Mouse (Mus musculus): ENCODE measurements around the gene Nepro. TPM values are rescaled to one million over a fixed set of nuclear protein-coding genes. Genes with fewer than 3 reads are reported as not detected.

Nepro gene
- polyA plus RNA-seq, 1 experiment from 2014 or later = 7.6 TPM

GRCm38 (mm10) chr16:44742753-44743152 lies 18.7 kb downstream of the Nepro start:
- Histone ChIP-seq H3K9ac (ENCODE audit: low read length) (no peak overlapping the region), H3K4me3 (replicated peaks; ENCODE audit: low read length) (no peak overlapping the region), H3K9me3 (replicated peaks; ENCODE audit: control insufficient read depth, low read length) (no peaks in the 10 kb centered on the region), H3K27me3 (ENCODE audit: control insufficient read depth, insufficient read depth, low read length) (no peaks in the 10 kb centered on the region), H3K4me2 (ENCODE audit: low read depth, low read length) (no peak overlapping the region), H3K27ac (ENCODE audit: low read length) (no peak overlapping the region), H3K4me1 (ENCODE audit: control insufficient read depth, insufficient read depth, low read length) (peaks cover 3% of the 10 kb centered on the region), H3K36me3 (ENCODE audit: control insufficient read depth, insufficient read depth, low read length) (peaks cover 3% of the 10 kb centered on the region)
- 85% methylated on average over 1 of the region's 1 CpGs for WGBS
- no peak for ATAC-seq (ENCODE audit: insufficient read depth, low FRiP score)

DNA sequence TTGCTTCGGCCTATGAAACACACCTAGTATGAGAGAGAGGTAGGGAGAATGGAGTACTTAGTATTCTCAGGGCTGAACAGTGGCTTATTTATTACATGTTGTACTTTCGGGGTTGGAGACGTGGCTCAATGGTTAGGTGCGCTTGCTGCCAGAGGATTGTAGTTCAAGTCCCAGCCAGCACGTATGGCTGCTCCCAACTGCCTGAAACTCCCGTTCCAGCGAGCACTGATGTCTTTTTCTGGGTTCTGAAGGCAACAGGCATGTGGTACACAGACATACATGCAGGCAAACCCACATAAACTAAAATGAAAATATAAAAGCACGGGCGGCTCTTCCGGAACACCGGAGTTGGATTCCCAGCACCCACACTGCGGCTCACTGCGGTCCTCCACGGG lies 21.4 kb downstream of the Nepro start:
- H3K4me2 ChIP-seq (ENCODE audit: low read depth, low read length) = peak overlapping the region; percentile 77
- H3K9ac ChIP-seq (ENCODE audit: low read length) = peak overlapping the region; percentile 88
- H3K27me3 ChIP-seq (ENCODE audit: control insufficient read depth, insufficient read depth, low read length) = no peaks in the 10 kb centered on the region
- H3K27ac ChIP-seq (ENCODE audit: low read length) = peak overlapping the region; percentile 98
- 6% methylated on average over 14 of the region's 14 CpGs for WGBS
- ATAC-seq (ENCODE audit: insufficient read depth, low FRiP score) = no peak
- H3K9me3 ChIP-seq (replicated peaks; ENCODE audit: control insufficient read depth, low read length) = no peaks in the 10 kb centered on the region
- peak overlapping the region; percentile 76 for H3K4me3 ChIP-seq (replicated peaks; ENCODE audit: low read length)
- no peaks in the 10 kb centered on the region for H3K36me3 ChIP-seq (ENCODE audit: control insufficient read depth, insufficient read depth, low read length)
- peaks cover 3% of the 10 kb centered on the region for H3K4me1 ChIP-seq (ENCODE audit: control insufficient read depth, insufficient read depth, low read length)

DNA sequence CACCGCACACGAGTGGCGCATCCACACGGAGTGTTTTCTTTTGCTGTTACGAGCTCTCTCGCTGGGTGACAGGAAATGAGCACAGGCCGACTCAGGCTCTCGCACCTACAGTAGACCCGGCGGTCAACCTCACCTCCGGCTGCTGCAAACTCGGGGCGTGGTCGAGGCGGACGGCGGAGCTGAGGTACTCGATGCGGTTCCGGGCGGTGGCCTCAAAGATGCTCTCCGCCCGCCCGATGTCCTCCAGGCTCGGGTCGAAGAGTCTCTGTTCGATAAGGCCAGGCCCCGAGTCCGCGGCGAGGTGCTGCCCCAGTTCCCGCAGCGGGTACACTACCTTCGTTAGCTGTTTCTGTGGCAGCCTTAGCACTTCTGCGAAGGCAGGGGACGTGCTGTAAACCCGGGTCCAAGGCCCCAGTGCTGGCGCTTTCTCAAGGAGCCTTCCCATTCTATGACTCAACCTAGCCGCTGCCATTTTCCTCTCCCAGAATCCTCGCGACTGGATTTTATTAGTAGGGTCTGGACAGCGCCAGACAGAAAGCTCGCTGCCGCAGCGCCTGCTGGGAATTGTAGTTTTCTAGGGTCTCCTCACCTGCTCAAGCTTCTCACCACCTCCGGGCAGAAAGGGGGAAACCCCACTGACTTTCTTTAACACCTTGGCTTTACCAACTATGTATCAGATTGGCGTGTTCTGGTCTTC lies 21.9 kb downstream of the Nepro start, which contains the start of gene Gtpbp8:
TSS of gene Gtpbp8 (minus strand) at position 498 of the 697 bp plus-strand sequence.
- WGBS = under 1% methylated on average over 47 of the region's 47 CpGs

GRCm38 (mm10) chr16:44748007-44748406 lies 23.9 kb downstream of the Nepro start:
- Histone ChIP-seq H3K4me1 (ENCODE audit: control insufficient read depth, insufficient read depth, low read length) (peaks cover 3% of the 10 kb centered on the region), H3K4me2 (ENCODE audit: low read depth, low read length) (no peak overlapping the region)

More for the DNA sequence above, 21.9 kb downstream of the Nepro start, which contains the start of gene Gtpbp8:
- Histone ChIP-seq H3K27me3 (ENCODE audit: control insufficient read depth, insufficient read depth, low read length) (no peaks in the 10 kb centered on the region), H3K9ac (ENCODE audit: low read length) (peak within 1 kb of the TSS; percentile 88), H3K27ac (ENCODE audit: low read length) (peak within 1 kb of the TSS; percentile 98), H3K4me3 (replicated peaks; ENCODE audit: low read length) (peak within 1 kb of the TSS; percentile 76), H3K36me3 (ENCODE audit: control insufficient read depth, insufficient read depth, low read length) (no peaks in the 10 kb centered on the region), H3K9me3 (replicated peaks; ENCODE audit: control insufficient read depth, low read length) (no peaks in the 10 kb centered on the region), H3K4me1 (ENCODE audit: control insufficient read depth, insufficient read depth, low read length) (peaks cover 3% of the 10 kb centered on the region), H3K4me2 (ENCODE audit: low read depth, low read length) (peak within 1 kb of the TSS; percentile 77)
- peak; percentile 95 for ATAC-seq (ENCODE audit: insufficient read depth, low FRiP score)

DNA sequence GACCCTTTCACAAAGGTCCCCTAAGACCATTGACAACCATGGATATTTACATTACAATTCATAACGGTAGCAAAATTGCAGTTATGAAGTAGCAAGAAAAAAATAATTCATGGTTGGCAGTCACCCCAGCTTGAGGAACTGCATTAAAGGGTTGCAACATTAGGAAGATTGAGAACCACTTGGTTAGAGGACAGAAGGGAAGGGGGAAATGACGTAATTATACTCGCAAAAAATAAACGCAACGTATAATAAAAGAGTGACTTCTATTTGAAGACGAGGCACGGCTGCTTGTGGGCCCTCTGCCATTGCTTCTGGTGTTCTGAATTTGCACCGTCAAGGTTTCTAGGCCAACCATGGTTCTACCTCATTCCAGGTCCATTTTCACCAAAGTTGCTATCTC lies 33.6 kb downstream of the Nepro start:
- H3K27ac ChIP-seq (ENCODE audit: low read length) = no peak overlapping the region
- H3K27me3 ChIP-seq (ENCODE audit: control insufficient read depth, insufficient read depth, low read length) = no peaks in the 10 kb centered on the region
- no peak overlapping the region for H3K9ac ChIP-seq (ENCODE audit: low read length)
- H3K4me2 ChIP-seq (ENCODE audit: low read depth, low read length) = no peak overlapping the region
- H3K9me3 ChIP-seq (replicated peaks; ENCODE audit: control insufficient read depth, low read length) = no peaks in the 10 kb centered on the region
- WGBS = 66% methylated on average over 8 of the region's 8 CpGs
- no peak for ATAC-seq (ENCODE audit: insufficient read depth, low FRiP score)
- H3K4me1 ChIP-seq (ENCODE audit: control insufficient read depth, insufficient read depth, low read length) = no peaks in the 10 kb centered on the region
- no peaks in the 10 kb centered on the region for H3K36me3 ChIP-seq (ENCODE audit: control insufficient read depth, insufficient read depth, low read length)
- no peak overlapping the region for H3K4me3 ChIP-seq (replicated peaks; ENCODE audit: low read length)

More at GRCm38 (mm10) chr16:44748007-44748406, 23.9 kb downstream of the Nepro start:
- Histone ChIP-seq H3K27ac (ENCODE audit: low read length) (no peak overlapping the region), H3K9ac (ENCODE audit: low read length) (no peak overlapping the region), H3K4me3 (replicated peaks; ENCODE audit: low read length) (no peak overlapping the region), H3K9me3 (replicated peaks; ENCODE audit: control insufficient read depth, low read length) (no peaks in the 10 kb centered on the region), H3K36me3 (ENCODE audit: control insufficient read depth, insufficient read depth, low read length) (no peaks in the 10 kb centered on the region), H3K27me3 (ENCODE audit: control insufficient read depth, insufficient read depth, low read length) (no peaks in the 10 kb centered on the region)
- no peak for ATAC-seq (ENCODE audit: insufficient read depth, low FRiP score)
- WGBS = 57% methylated on average over 3 of the region's 3 CpGs

DNA sequence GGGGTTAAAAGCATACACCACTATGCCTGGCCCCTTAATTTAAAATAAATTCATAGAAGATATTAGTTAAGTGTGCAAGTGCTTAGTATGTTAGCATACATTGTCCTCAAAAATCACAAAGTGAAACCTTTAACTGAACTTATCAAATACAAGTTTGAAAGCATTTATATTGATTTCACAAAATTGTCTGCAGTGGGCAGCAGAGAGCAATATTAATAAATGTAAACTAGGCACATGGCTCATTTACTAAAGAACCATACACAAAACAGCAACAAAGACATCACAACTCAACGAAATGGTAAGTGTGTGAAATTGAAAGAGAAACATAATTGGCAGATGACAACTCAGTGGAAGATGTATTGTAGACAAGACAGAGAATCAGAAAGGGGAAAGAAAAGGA lies 37.7 kb downstream of the Nepro start:
- 50% methylated on average over 1 of the region's 1 CpGs for WGBS
- no peak for ATAC-seq (ENCODE audit: insufficient read depth, low FRiP score)
- no peak overlapping the region for H3K4me3 ChIP-seq (replicated peaks; ENCODE audit: low read length)
- no peaks in the 10 kb centered on the region for H3K4me1 ChIP-seq (ENCODE audit: control insufficient read depth, insufficient read depth, low read length)
- H3K27ac ChIP-seq (ENCODE audit: low read length) = no peak overlapping the region
- no peaks in the 10 kb centered on the region for H3K9me3 ChIP-seq (replicated peaks; ENCODE audit: control insufficient read depth, low read length)
- no peak overlapping the region for H3K9ac ChIP-seq (ENCODE audit: low read length)
- no peaks in the 10 kb centered on the region for H3K36me3 ChIP-seq (ENCODE audit: control insufficient read depth, insufficient read depth, low read length)
- no peaks in the 10 kb centered on the region for H3K27me3 ChIP-seq (ENCODE audit: control insufficient read depth, insufficient read depth, low read length)
- H3K4me2 ChIP-seq (ENCODE audit: low read depth, low read length) = no peak overlapping the region

DNA sequence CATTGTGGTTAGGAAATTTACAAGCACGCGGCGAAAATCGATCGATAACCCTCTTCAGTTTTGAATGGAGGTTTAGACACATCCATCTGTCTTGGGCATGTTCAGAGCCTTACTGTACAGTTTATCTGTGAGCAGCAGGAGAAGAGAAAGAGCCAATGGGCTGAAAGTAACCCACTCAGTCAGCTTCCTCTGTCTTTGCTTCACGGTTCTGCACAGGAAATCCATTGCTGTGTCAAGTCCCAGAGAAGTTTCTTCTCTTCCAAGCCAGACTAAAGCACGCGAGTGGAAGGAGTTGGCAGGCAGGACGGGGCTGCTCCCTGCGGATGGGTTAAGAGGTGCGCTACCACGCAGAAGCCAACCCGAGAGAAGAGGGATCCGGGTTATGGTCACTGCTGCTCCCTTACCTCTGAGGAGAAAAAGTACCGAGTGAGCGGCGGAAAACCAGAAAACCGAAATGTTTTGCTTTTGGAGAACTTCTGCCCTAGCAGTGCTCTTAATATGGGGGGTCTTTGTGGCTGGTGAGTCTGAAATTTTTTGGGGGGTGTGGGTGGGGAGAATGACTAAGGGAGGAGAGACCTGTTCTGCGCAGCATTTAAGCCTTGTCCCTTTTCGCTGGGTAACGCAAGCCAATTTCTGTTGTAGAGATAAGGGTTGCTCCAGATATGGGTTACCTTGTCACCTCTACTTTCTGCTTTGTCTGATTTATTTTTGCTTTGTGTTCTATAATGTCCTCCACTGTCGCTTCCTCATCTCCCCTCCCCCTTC lies 41.6 kb downstream of the Nepro start, which contains the start of gene Cd200r1:
TSS of gene Cd200r1 (plus strand) at position 182 of the 765 bp plus-strand sequence.
- H3K36me3 ChIP-seq (ENCODE audit: control insufficient read depth, insufficient read depth, low read length) = no peaks in the 10 kb centered on the region
- no peaks in the 10 kb centered on the region for H3K4me1 ChIP-seq (ENCODE audit: control insufficient read depth, insufficient read depth, low read length)
- ATAC-seq (ENCODE audit: insufficient read depth, low FRiP score) = no peak
- H3K27me3 ChIP-seq (ENCODE audit: control insufficient read depth, insufficient read depth, low read length) = no peaks in the 10 kb centered on the region
- H3K4me2 ChIP-seq (ENCODE audit: low read depth, low read length) = no peak within 1 kb of the TSS
- H3K9me3 ChIP-seq (replicated peaks; ENCODE audit: control insufficient read depth, low read length) = no peaks in the 10 kb centered on the region
- H3K4me3 ChIP-seq (replicated peaks; ENCODE audit: low read length) = 0 out of 2 replicates have a peak within 1 kb of the TSS, but pooled peaks have one; percentile 6
- H3K27ac ChIP-seq (ENCODE audit: low read length) = no peak within 1 kb of the TSS
- 70% methylated on average over 22 of the region's 22 CpGs for WGBS
- H3K9ac ChIP-seq (ENCODE audit: low read length) = no peak within 1 kb of the TSS

- Histone ChIP-seq H3K36me3 (ENCODE audit: control insufficient read depth, insufficient read depth, low read length) (no peaks in the 10 kb centered on the region), H3K9me3 (replicated peaks; ENCODE audit: control insufficient read depth, low read length) (no peaks in the 10 kb centered on the region), H3K27ac (ENCODE audit: low read length) (no peak overlapping the region), H3K4me1 (ENCODE audit: control insufficient read depth, insufficient read depth, low read length) (no peaks in the 10 kb centered on the region), H3K4me2 (ENCODE audit: low read depth, low read length) (no peak overlapping the region), H3K9ac (ENCODE audit: low read length) (no peak overlapping the region), H3K27me3 (ENCODE audit: control insufficient read depth, insufficient read depth, low read length) (no peaks in the 10 kb centered on the region), H3K4me3 (replicated peaks; ENCODE audit: low read length) (0 out of 2 replicates have a peak overlapping the region, but pooled peaks have one; percentile 6)
- no peak for ATAC-seq (ENCODE audit: insufficient read depth, low FRiP score)
- 76% methylated on average over 9 of the region's 9 CpGs for WGBS
Observed at GRCm38 (mm10) chr16:44766320-44766892, 42.3 kb downstream of the Nepro start.

DNA sequence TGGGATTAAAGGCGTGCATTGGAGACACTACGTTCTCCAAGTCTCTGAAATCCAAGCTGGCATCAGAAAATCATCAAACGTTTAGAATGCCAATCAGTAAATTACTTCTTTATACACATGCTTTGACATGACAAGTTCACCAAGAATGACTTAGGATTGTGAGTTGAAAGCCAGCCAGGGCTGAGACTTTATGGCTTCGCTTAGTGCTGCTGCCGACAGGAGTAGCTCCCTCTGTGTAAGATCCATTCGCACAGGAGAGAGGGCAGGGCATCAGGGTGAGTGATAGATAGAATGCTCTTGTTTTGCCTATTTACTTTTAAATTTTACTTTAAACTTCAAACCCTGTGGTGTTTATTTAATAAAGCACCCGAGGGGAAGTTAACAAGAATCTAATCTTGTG lies 43.4 kb downstream of the Nepro start:
- no peak overlapping the region for H3K9ac ChIP-seq (ENCODE audit: low read length)
- no peaks in the 10 kb centered on the region for H3K9me3 ChIP-seq (replicated peaks; ENCODE audit: control insufficient read depth, low read length)
- H3K4me3 ChIP-seq (replicated peaks; ENCODE audit: low read length) = no peak overlapping the region
- H3K27ac ChIP-seq (ENCODE audit: low read length) = no peak overlapping the region
- H3K4me2 ChIP-seq (ENCODE audit: low read depth, low read length) = no peak overlapping the region
- no peaks in the 10 kb centered on the region for H3K27me3 ChIP-seq (ENCODE audit: control insufficient read depth, insufficient read depth, low read length)
- H3K4me1 ChIP-seq (ENCODE audit: control insufficient read depth, insufficient read depth, low read length) = no peaks in the 10 kb centered on the region
- ATAC-seq (ENCODE audit: insufficient read depth, low FRiP score) = no peak
- H3K36me3 ChIP-seq (ENCODE audit: control insufficient read depth, insufficient read depth, low read length) = no peaks in the 10 kb centered on the region
- 85% methylated on average over 7 of the region's 7 CpGs for WGBS
